Mouse (Mus musculus): ENCODE data around the gene Ppil4. TPM values are rescaled to one million over a fixed set of nuclear protein-coding genes. Genes with fewer than 3 reads are reported as not detected.

Ppil4 gene
- polyA plus RNA-seq, 1 experiment from 2014 or later = 49.6 TPM

DNA sequence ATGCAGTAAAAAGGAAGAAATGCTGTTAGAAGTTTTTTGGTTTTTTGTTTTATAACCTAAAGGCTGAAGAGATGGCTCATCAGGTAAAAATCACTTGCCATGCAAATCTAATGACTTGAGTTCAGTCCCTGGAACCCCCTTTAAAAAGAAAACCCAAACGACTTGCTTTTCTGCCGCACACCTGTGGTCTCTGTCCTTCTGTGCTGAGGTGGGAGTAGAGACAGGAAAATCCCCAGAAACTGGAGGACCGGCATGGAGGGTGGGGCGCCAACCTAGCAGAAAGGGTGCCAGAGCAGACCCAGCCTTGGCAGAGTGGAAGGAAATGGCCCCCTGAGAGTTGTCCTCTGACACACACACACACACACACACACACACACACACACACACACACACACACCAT lies 26.0 kb downstream of the Ppil4 start:
- H3K27ac ChIP-seq (ENCODE audit: low read depth, low read length) = no peak overlapping the region
- no peak for ATAC-seq (replicated peaks; ENCODE audit: low FRiP score)
- DNase-seq (ENCODE audit: low spot score) = no peak
- H3K9me3 ChIP-seq (ENCODE audit: control insufficient read depth, low read length) = no peaks in the 10 kb centered on the region
- H3K4me3 ChIP-seq (ENCODE audit: low read depth, low read length) = no peak overlapping the region
- WGBS = 92% methylated on average over 4 of the region's 4 CpGs
- no peaks in the 10 kb centered on the region for H3K27me3 ChIP-seq (ENCODE audit: control insufficient read depth, insufficient read depth, low read length)
- H3K9ac ChIP-seq (ENCODE audit: low read length) = no peak overlapping the region
- no peaks in the 10 kb centered on the region; the same call in 1 of the 2 replicates for H3K36me3 ChIP-seq (ENCODE audit: control insufficient read depth, insufficient read depth, low read length)
- H3K4me2 ChIP-seq (ENCODE audit: low read depth, low read length, severe bottlenecking) = no peak overlapping the region
- H3K4me1 ChIP-seq (replicated peaks; ENCODE audit: control insufficient read depth, insufficient read depth, low read length) = no peaks in the 10 kb centered on the region

DNA sequence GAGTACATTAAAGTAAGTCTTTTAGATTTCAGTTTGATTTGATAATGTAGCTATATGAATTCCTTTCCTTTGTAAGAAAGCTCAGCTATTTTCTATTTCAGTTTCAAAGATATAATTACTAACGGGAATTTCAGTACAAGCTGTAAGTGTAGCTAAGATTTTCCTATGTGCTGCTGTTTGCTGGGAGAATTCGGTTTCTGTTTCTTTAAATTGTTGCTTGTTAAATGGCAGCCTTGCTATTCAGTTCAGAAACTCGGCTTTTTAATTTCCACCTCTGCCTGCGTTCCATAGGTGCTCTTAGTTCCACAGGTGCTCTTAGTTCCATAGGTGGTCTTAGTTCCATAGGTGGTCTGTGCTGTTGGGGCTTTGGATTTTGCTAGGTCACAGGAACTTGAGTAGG lies 26.5 kb downstream of the Ppil4 start:
- no peak for ATAC-seq (replicated peaks; ENCODE audit: low FRiP score)
- WGBS = 93% methylated on average over 4 of the region's 4 CpGs
- H3K36me3 ChIP-seq (ENCODE audit: control insufficient read depth, insufficient read depth, low read length) = no peaks in the 10 kb centered on the region; the same call in 1 of the 2 replicates
- no peaks in the 10 kb centered on the region for H3K4me1 ChIP-seq (replicated peaks; ENCODE audit: control insufficient read depth, insufficient read depth, low read length)
- H3K27me3 ChIP-seq (ENCODE audit: control insufficient read depth, insufficient read depth, low read length) = no peaks in the 10 kb centered on the region
- H3K9ac ChIP-seq (ENCODE audit: low read length) = no peak overlapping the region
- no peak overlapping the region for H3K4me2 ChIP-seq (ENCODE audit: low read depth, low read length, severe bottlenecking)
- H3K27ac ChIP-seq (ENCODE audit: low read depth, low read length) = no peak overlapping the region
- H3K9me3 ChIP-seq (ENCODE audit: control insufficient read depth, low read length) = no peaks in the 10 kb centered on the region
- DNase-seq (ENCODE audit: low spot score) = no peak
- no peak overlapping the region for H3K4me3 ChIP-seq (ENCODE audit: low read depth, low read length)

DNA sequence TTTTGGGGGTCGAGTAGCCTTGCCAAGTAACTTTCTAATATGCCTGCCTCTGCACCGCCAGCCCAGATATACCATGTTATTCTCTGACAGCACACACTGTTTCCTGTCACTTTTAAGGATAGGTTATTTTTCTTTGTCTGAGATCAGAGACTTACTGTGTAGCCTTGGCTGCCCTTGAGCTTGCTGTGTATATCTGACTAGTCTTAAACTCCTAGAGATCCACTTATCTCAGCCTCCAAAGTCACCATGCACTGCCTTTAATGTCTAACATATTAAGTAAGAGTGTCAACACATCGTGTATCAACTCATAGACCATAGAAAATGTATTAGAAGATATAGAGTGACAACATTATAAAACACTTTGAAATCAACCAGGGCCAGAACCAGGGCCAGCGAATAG lies 26.9 kb downstream of the Ppil4 start:
- no peaks in the 10 kb centered on the region for H3K9me3 ChIP-seq (ENCODE audit: control insufficient read depth, low read length)
- H3K4me1 ChIP-seq (replicated peaks; ENCODE audit: control insufficient read depth, insufficient read depth, low read length) = no peaks in the 10 kb centered on the region
- no peak overlapping the region for H3K4me2 ChIP-seq (ENCODE audit: low read depth, low read length, severe bottlenecking)
- no peaks in the 10 kb centered on the region; the same call in 1 of the 2 replicates for H3K36me3 ChIP-seq (ENCODE audit: control insufficient read depth, insufficient read depth, low read length)
- ATAC-seq (replicated peaks; ENCODE audit: low FRiP score) (no peak), DNase-seq (ENCODE audit: low spot score) (no peak)
- WGBS = 95% methylated on average over 4 of the region's 4 CpGs
- no peak overlapping the region for H3K9ac ChIP-seq (ENCODE audit: low read length)
- no peak overlapping the region for H3K4me3 ChIP-seq (ENCODE audit: low read depth, low read length)
- no peak overlapping the region for H3K27ac ChIP-seq (ENCODE audit: low read depth, low read length)
- H3K27me3 ChIP-seq (ENCODE audit: control insufficient read depth, insufficient read depth, low read length) = no peaks in the 10 kb centered on the region

DNA sequence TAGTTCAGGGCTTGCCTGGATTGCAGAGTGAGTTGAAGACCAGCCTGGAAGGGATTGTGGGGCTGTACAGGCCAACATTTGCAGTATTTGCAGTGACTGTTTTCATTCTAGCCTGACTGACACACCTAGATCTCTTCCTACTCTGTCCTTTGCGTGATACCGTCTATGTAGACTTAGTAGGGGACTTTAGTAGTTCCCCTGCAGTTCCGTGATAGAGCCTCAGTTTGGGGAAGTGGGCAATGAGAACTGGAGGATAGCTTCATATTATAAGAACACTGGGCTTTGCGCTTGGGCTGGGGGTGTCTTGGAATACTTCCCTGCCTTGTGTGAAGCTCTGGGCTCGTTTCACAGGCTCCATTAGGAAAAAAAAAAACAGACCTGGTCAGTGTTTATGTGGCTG lies 27.5 kb downstream of the Ppil4 start:
- no peak for ATAC-seq (replicated peaks; ENCODE audit: low FRiP score)
- H3K4me2 ChIP-seq (ENCODE audit: low read depth, low read length, severe bottlenecking) = no peak overlapping the region
- 92% methylated on average over 5 of the region's 5 CpGs for WGBS
- no peaks in the 10 kb centered on the region for H3K4me1 ChIP-seq (replicated peaks; ENCODE audit: control insufficient read depth, insufficient read depth, low read length)
- no peaks in the 10 kb centered on the region; the same call in 1 of the 2 replicates for H3K36me3 ChIP-seq (ENCODE audit: control insufficient read depth, insufficient read depth, low read length)
- H3K9me3 ChIP-seq (ENCODE audit: control insufficient read depth, low read length) = no peaks in the 10 kb centered on the region
- no peaks in the 10 kb centered on the region for H3K27me3 ChIP-seq (ENCODE audit: control insufficient read depth, insufficient read depth, low read length)
- H3K9ac ChIP-seq (ENCODE audit: low read length) = no peak overlapping the region
- no peak overlapping the region for H3K4me3 ChIP-seq (ENCODE audit: low read depth, low read length)
- no peak overlapping the region for H3K27ac ChIP-seq (ENCODE audit: low read depth, low read length)
- DNase-seq (ENCODE audit: low spot score) = no peak

DNA sequence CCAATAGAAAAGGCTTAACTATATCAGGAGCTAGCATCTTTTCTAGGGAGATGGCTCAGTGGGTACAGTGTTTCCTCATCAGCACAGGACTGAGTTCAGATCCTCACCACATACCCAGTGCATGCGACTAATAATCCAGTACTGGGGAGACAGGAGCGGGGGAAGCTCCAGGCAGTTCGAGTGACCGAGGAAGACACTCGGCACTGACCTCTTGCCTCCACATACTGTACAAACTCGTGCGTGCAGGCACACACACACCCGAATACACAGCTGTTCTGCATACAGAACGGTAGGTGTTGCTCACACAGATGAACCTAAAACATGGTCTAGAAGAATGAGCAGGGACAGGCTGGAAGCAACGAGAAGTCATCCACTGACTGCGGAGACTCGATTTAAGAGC lies 29.3 kb downstream of the Ppil4 start:
- H3K9ac ChIP-seq (ENCODE audit: low read length) = no peak overlapping the region
- no peaks in the 10 kb centered on the region for H3K4me1 ChIP-seq (replicated peaks; ENCODE audit: control insufficient read depth, insufficient read depth, low read length)
- H3K36me3 ChIP-seq (ENCODE audit: control insufficient read depth, insufficient read depth, low read length) = no peaks in the 10 kb centered on the region; the same call in 1 of the 2 replicates
- ATAC-seq (replicated peaks; ENCODE audit: low FRiP score) (no peak), DNase-seq (ENCODE audit: low spot score) (no peak)
- no peak overlapping the region for H3K27ac ChIP-seq (ENCODE audit: low read depth, low read length)
- no peak overlapping the region for H3K4me3 ChIP-seq (ENCODE audit: low read depth, low read length)
- no peaks in the 10 kb centered on the region for H3K9me3 ChIP-seq (ENCODE audit: control insufficient read depth, low read length)
- WGBS = 95% methylated on average over 12 of the region's 12 CpGs
- H3K4me2 ChIP-seq (ENCODE audit: low read depth, low read length, severe bottlenecking) = no peak overlapping the region
- no peaks in the 10 kb centered on the region for H3K27me3 ChIP-seq (ENCODE audit: control insufficient read depth, insufficient read depth, low read length)

DNA sequence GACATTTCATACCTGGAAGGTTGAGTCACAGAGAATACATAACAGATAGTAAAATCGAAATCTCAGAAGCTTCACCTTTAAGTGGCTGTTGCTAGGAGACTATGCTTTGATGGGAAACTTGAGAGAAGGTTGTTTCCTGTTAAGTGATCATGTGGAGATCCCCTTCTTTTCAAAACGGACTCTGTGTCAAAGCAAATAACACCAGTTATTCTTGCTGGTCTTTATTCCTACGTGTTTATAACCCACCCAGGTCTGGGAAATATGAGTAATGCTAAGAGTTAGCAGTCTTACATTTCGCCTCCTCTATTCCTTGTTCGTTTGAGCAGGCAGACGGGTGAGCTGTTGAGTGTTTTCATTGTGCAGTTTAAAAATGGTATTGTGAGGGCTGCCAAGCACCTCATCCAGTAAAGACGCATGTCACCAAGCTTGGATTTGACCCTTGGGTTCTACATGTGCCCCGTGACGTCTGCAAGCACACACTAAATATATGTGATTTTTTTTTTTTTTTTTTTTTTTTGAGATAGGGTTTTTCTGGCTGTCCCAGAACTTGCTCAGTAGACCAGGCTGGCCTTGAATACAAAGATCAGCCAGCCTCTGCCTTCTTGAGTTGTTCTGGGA lies 32.1 kb downstream of the Ppil4 start:
- no peaks in the 10 kb centered on the region; the same call in 1 of the 2 replicates for H3K36me3 ChIP-seq (ENCODE audit: control insufficient read depth, insufficient read depth, low read length)
- DNase-seq (ENCODE audit: low spot score) (no peak), ATAC-seq (replicated peaks; ENCODE audit: low FRiP score) (no peak)
- H3K27me3 ChIP-seq (ENCODE audit: control insufficient read depth, insufficient read depth, low read length) = no peaks in the 10 kb centered on the region
- H3K4me3 ChIP-seq (ENCODE audit: low read depth, low read length) = no peak overlapping the region
- H3K4me1 ChIP-seq (replicated peaks; ENCODE audit: control insufficient read depth, insufficient read depth, low read length) = no peaks in the 10 kb centered on the region
- WGBS = 89% methylated on average over 9 of the region's 9 CpGs
- no peak overlapping the region for H3K4me2 ChIP-seq (ENCODE audit: low read depth, low read length, severe bottlenecking)
- no peak overlapping the region for H3K9ac ChIP-seq (ENCODE audit: low read length)
- no peaks in the 10 kb centered on the region for H3K9me3 ChIP-seq (ENCODE audit: control insufficient read depth, low read length)
- no peak overlapping the region for H3K27ac ChIP-seq (ENCODE audit: low read depth, low read length)

DNA sequence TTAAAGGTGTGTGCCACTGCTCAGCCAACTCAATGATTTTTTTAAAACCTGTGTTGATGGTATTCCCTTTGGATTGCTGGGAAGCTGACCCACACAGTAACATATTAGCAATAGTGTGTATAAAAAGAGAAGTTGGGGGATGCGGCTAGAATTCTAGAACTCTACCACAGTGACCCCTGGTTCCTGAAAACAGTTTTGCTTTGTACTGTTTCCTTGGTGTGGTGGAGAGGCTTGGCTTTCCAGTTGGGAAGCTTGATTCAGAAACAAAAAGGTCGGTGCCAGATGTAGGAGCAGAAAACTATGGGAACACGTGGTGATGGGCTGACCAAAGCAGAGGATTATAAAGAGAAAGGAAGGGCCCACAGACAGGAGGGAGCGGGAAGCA lies 32.6 kb downstream of the Ppil4 start:
- H3K27ac ChIP-seq (ENCODE audit: low read depth, low read length) = no peak overlapping the region
- H3K9me3 ChIP-seq (ENCODE audit: control insufficient read depth, low read length) = no peaks in the 10 kb centered on the region
- H3K4me2 ChIP-seq (ENCODE audit: low read depth, low read length, severe bottlenecking) = no peak overlapping the region
- H3K27me3 ChIP-seq (ENCODE audit: control insufficient read depth, insufficient read depth, low read length) = no peaks in the 10 kb centered on the region
- H3K4me1 ChIP-seq (replicated peaks; ENCODE audit: control insufficient read depth, insufficient read depth, low read length) = no peaks in the 10 kb centered on the region
- ATAC-seq (replicated peaks; ENCODE audit: low FRiP score) (no peak), DNase-seq (ENCODE audit: low spot score) (no peak)
- H3K36me3 ChIP-seq (ENCODE audit: control insufficient read depth, insufficient read depth, low read length) = no peaks in the 10 kb centered on the region; the same call in 1 of the 2 replicates
- WGBS = 95% methylated on average over 4 of the region's 4 CpGs
- H3K9ac ChIP-seq (ENCODE audit: low read length) = no peak overlapping the region
- no peak overlapping the region for H3K4me3 ChIP-seq (ENCODE audit: low read depth, low read length)

DNA sequence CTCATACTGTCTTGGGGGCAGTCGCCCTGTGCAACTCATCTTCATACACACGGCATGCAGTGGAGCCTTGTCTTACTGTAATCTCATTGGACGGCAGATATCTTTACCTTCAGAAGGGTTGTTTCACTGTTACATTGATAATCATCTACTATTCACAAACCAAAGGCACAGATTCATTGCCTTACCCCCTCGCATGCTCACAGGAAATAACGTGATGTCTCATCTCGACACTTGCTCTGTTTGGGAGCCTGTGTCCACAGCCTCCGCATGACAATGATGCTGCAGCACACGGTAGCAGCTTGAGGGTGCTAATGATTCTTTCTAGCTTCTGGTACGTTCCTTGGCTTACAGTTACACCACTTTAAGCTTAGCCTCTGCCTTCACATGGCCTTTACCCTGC lies 33.4 kb downstream of the Ppil4 start:
- Histone ChIP-seq H3K4me3 (ENCODE audit: low read depth, low read length) (no peak overlapping the region), H3K9me3 (ENCODE audit: control insufficient read depth, low read length) (no peaks in the 10 kb centered on the region), H3K4me2 (ENCODE audit: low read depth, low read length, severe bottlenecking) (no peak overlapping the region), H3K36me3 (ENCODE audit: control insufficient read depth, insufficient read depth, low read length) (no peaks in the 10 kb centered on the region; the same call in 1 of the 2 replicates), H3K4me1 (replicated peaks; ENCODE audit: control insufficient read depth, insufficient read depth, low read length) (no peaks in the 10 kb centered on the region), H3K27ac (ENCODE audit: low read depth, low read length) (no peak overlapping the region), H3K27me3 (ENCODE audit: control insufficient read depth, insufficient read depth, low read length) (no peaks in the 10 kb centered on the region), H3K9ac (ENCODE audit: low read length) (no peak overlapping the region)
- DNase-seq (ENCODE audit: low spot score) = no peak
- 92% methylated on average over 9 of the region's 9 CpGs for WGBS
- no peak for ATAC-seq (replicated peaks; ENCODE audit: low FRiP score)

DNA sequence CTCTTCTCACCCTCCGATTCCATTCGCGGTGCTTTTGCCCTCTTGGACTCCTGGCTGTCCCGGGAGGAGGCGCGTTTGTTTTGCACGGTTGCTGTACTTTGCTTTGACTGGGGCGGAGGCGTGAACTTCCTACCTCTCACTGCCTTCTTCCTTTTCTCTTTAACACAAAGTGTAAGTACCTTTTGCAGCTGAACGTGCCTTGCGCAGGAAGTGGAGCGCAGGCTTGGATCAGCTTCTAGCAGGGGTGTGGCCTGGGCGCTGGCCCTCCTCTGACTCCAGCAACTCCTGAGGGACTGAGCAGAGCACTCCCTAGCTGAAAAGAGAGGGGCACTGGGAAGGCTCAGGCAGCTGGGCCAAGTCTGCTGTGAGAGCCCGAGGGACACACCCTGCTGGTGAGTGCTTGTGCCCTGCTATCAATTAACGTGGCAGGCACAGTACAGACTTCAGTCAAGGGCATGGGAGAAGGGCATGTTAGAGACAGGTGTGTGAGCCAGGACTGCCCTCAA lies 39.5 kb downstream of the Ppil4 start, which contains the start of gene Zc3h12d:
TSS of gene Zc3h12d (plus strand) at position 300 of the 506 bp plus-strand sequence.
- Histone ChIP-seq H3K27ac (ENCODE audit: low read depth, low read length) (no peak within 1 kb of the TSS), H3K9ac (ENCODE audit: low read length) (0 out of 2 replicates have a peak within 1 kb of the TSS, but pooled peaks have one; percentile 10), H3K9me3 (ENCODE audit: control insufficient read depth, low read length) (no peaks in the 10 kb centered on the region), H3K27me3 (ENCODE audit: control insufficient read depth, insufficient read depth, low read length) (no peaks in the 10 kb centered on the region), H3K4me2 (ENCODE audit: low read depth, low read length, severe bottlenecking) (peak within 1 kb of the TSS; percentile 34; the same call in 1 of the 2 replicates), H3K4me3 (ENCODE audit: low read depth, low read length) (no peak within 1 kb of the TSS), H3K36me3 (ENCODE audit: control insufficient read depth, insufficient read depth, low read length) (no peaks in the 10 kb centered on the region), H3K4me1 (replicated peaks; ENCODE audit: control insufficient read depth, insufficient read depth, low read length) (no peaks in the 10 kb centered on the region)
- no peak for ATAC-seq (replicated peaks; ENCODE audit: low FRiP score)
- WGBS = 3% methylated on average over 15 of the region's 15 CpGs
- DNase-seq (ENCODE audit: low spot score) = no peak
